Mouse (Mus musculus): ENCODE measurements around the gene Stap2. TPM values are rescaled to one million over a fixed set of nuclear protein-coding genes. Genes with fewer than 3 reads are reported as not detected.
A peak's percentile ranks its signal among the peaks of the same experiment; 100 is the strongest.

Stap2 gene
- polyA plus RNA-seq, 1 experiment from 2014 or later: 15.9 TPM

DNA sequence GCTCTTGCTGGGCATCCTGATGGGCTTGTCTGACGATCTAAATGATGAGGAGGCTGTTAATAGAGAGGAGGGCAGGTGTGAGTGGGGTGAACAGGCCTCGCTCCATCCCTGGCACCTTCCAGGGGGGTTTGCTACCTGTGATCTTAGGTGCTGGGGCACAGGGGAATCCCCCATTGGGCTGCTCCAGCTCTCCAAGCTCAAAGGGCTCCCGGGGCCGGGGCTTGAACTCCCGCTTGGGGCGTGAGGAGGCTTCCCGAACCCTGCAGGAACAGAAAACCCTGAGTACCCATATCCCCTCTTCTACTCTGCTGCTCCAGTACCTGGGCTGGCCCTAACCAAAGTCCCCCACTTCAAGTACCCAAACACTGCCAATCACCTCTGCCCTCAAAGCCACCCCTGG is 12.5 kb upstream of the Stap2 start:
- H3K36me3 ChIP-seq (ENCODE audit: control insufficient read depth, insufficient read depth, low read length): peaks cover 68% of the 10 kb centered on the region

DNA sequence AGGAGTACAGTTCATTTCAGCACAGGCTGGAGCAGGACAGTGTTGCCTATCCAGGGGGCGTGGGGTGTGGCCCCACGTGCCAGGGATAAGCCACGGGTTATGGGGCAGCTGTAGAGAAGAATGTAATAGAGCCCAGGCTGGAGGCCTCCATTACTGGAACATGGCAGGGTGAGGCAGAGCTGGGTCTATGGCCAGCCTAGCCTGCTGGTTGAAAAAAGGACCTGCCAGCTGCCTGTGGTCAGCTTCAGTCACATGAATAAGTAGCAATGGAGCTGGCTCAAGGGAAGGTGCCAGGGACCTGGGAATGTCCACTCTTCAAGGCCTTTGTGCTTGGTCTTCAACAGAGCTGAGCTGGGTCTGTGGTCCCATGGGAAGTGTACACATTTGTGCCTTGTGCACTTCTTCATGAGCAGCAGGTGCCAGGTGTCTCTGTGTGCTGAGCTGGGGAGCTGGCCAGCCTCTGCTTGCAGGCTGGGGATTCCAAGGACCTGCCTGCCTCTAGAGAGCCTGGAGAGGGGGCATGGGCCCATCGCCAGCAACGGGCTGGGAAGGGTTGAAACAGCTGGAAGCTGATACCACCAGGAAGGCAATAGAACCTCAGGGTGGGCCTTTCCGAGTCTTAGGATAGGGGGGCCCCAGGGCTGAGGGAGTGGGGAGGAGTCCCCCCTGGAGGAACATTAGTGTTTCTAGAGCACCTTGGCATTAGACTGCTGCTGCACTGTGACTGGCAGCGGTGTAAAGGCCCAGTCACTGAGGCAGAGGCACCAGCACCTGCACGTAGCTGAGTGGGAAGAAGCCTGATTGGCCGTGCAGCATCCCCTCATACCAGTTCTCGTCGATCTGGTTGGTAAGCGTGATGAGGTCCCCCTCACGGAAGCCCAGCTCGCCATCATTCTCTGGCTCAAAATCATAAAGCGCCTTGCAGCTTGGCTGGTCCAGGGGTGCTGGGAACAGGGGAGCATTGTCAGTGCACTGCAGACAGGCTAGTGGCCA is 11.7 kb upstream of the Stap2 start:
- Histone ChIP-seq H3K36me3 (ENCODE audit: control insufficient read depth, insufficient read depth, low read length) (peaks cover 73% of the 10 kb centered on the region), H3K4me3 (ENCODE audit: control insufficient read depth in 1 of 2, insufficient read depth in 1 of 2, low read depth in 1 of 2, low read length in 2 of 2) (no peak overlapping the region)
- WGBS: 84% methylated on average over 15 of the region's 15 CpGs

More for the DNA sequence above, 12.5 kb upstream of the Stap2 start:
- ATAC-seq (ENCODE audit: insufficient number of reproducible peaks, insufficient read depth, low FRiP score, low read depth): no peak
- Histone ChIP-seq H3K4me2 (ENCODE audit: low read length) (no peak overlapping the region), H3K27me3 (ENCODE audit: control insufficient read depth, insufficient read depth, low read length) (no peaks in the 10 kb centered on the region), H3K4me1 (ENCODE audit: control insufficient read depth in 2 of 2, insufficient read depth in 2 of 2, low read length in 2 of 2) (peaks cover 9 to 10% of the 10 kb centered on the region in 2 experiments), H3K4me3 (ENCODE audit: control insufficient read depth in 1 of 2, insufficient read depth in 1 of 2, low read depth in 1 of 2, low read length in 2 of 2) (no peak overlapping the region), H3K27ac (replicated peaks in 1 of 2; ENCODE audit: control insufficient read depth in 1 of 2, insufficient read depth in 1 of 2, low read depth in 2 of 2, low read length in 2 of 2) (no peak overlapping the region), H3K9ac (ENCODE audit: low read length) (no peak overlapping the region), H3K9me3 (ENCODE audit: control insufficient read depth, low read length) (no peaks in the 10 kb centered on the region)
- 96% methylated on average over 7 of the region's 7 CpGs for WGBS

DNA sequence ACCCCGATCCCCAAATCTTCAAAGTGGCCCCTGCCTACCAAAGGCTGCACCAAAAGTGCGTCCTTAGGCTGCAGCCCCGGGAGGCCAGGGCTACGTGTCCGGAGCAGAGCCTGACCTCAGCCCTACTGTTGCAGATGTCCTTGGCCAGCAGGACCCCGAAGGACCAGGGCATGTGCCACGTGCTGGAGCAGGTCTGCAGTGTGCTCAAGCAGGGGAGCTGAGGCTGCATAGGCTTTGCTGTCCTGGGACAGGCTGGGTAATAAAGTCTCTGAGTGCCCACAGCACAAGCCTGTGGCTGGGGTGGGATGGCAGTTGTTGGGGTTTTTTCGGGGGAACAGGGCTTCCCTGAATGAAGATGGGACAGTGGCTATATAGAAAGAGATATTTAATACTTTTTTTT is 11.0 kb upstream of the Stap2 start:
- Histone ChIP-seq H3K36me3 (ENCODE audit: control insufficient read depth, insufficient read depth, low read length) (peaks cover 80% of the 10 kb centered on the region), H3K4me2 (ENCODE audit: low read length) (no peak overlapping the region), H3K9ac (ENCODE audit: low read length) (no peak overlapping the region), H3K4me1 (ENCODE audit: control insufficient read depth in 2 of 2, insufficient read depth in 2 of 2, low read length in 2 of 2) (peaks cover 5% of the 10 kb centered on the region in 2 experiments; a peak in 2 of 4 replicates), H3K4me3 (ENCODE audit: control insufficient read depth in 1 of 2, insufficient read depth in 1 of 2, low read depth in 1 of 2, low read length in 2 of 2) (no peak overlapping the region), H3K9me3 (ENCODE audit: control insufficient read depth, low read length) (no peaks in the 10 kb centered on the region), H3K27ac (replicated peaks in 1 of 2; ENCODE audit: control insufficient read depth in 1 of 2, insufficient read depth in 1 of 2, low read depth in 2 of 2, low read length in 2 of 2) (no peak overlapping the region), H3K27me3 (ENCODE audit: control insufficient read depth, insufficient read depth, low read length) (no peaks in the 10 kb centered on the region)
- 84% methylated on average over 8 of the region's 8 CpGs for WGBS
- ATAC-seq (ENCODE audit: insufficient number of reproducible peaks, insufficient read depth, low FRiP score, low read depth): no peak

More for the DNA sequence above, 11.7 kb upstream of the Stap2 start:
- no peak for ATAC-seq (ENCODE audit: insufficient number of reproducible peaks, insufficient read depth, low FRiP score, low read depth)
- H3K27me3 ChIP-seq (ENCODE audit: control insufficient read depth, insufficient read depth, low read length): no peaks in the 10 kb centered on the region
- no peaks in the 10 kb centered on the region for H3K9me3 ChIP-seq (ENCODE audit: control insufficient read depth, low read length)
- H3K9ac ChIP-seq (ENCODE audit: low read length): no peak overlapping the region
- H3K4me2 ChIP-seq (ENCODE audit: low read length): no peak overlapping the region
- H3K27ac ChIP-seq (replicated peaks in 1 of 2; ENCODE audit: control insufficient read depth in 1 of 2, insufficient read depth in 1 of 2, low read depth in 2 of 2, low read length in 2 of 2): no peak overlapping the region
- peaks cover 5% of the 10 kb centered on the region in 2 experiments; a peak in 2 of 4 replicates for H3K4me1 ChIP-seq (ENCODE audit: control insufficient read depth in 2 of 2, insufficient read depth in 2 of 2, low read length in 2 of 2)

GRCm38 (mm10) chr17:56015293-56015692 is 9.9 kb upstream of the Stap2 start:
- WGBS: 87% methylated on average over 9 of the region's 9 CpGs

GRCm38 (mm10) chr17:56011441-56011840 is 6.1 kb upstream of the Stap2 start:
- H3K27me3 ChIP-seq (ENCODE audit: control insufficient read depth, insufficient read depth, low read length): no peaks in the 10 kb centered on the region
- no peak overlapping the region for H3K27ac ChIP-seq (replicated peaks in 1 of 2; ENCODE audit: control insufficient read depth in 1 of 2, insufficient read depth in 1 of 2, low read depth in 2 of 2, low read length in 2 of 2)
- peaks cover 47% of the 10 kb centered on the region for H3K36me3 ChIP-seq (ENCODE audit: control insufficient read depth, insufficient read depth, low read length)
- H3K4me3 ChIP-seq (ENCODE audit: control insufficient read depth in 1 of 2, insufficient read depth in 1 of 2, low read depth in 1 of 2, low read length in 2 of 2): no peak overlapping the region
- H3K9ac ChIP-seq (ENCODE audit: low read length): no peak overlapping the region
- no peaks in the 10 kb centered on the region for H3K9me3 ChIP-seq (ENCODE audit: control insufficient read depth, low read length)
- H3K4me2 ChIP-seq (ENCODE audit: low read length): no peak overlapping the region
- 87% methylated on average over 7 of the region's 7 CpGs for WGBS
- peaks cover 13 to 21% of the 10 kb centered on the region in 2 experiments for H3K4me1 ChIP-seq (ENCODE audit: control insufficient read depth in 2 of 2, insufficient read depth in 2 of 2, low read length in 2 of 2)
- no peak for ATAC-seq (ENCODE audit: insufficient number of reproducible peaks, insufficient read depth, low FRiP score, low read depth)

More at GRCm38 (mm10) chr17:56015293-56015692, 9.9 kb upstream of the Stap2 start:
- Histone ChIP-seq H3K9ac (ENCODE audit: low read length) (no peak overlapping the region), H3K9me3 (ENCODE audit: control insufficient read depth, low read length) (no peaks in the 10 kb centered on the region), H3K4me1 (ENCODE audit: control insufficient read depth in 2 of 2, insufficient read depth in 2 of 2, low read length in 2 of 2) (peaks cover 2 to 5% of the 10 kb centered on the region in 2 experiments; a peak in 3 of 4 replicates), H3K4me2 (ENCODE audit: low read length) (no peak overlapping the region), H3K36me3 (ENCODE audit: control insufficient read depth, insufficient read depth, low read length) (peaks cover 84% of the 10 kb centered on the region), H3K27me3 (ENCODE audit: control insufficient read depth, insufficient read depth, low read length) (no peaks in the 10 kb centered on the region), H3K27ac (replicated peaks in 1 of 2; ENCODE audit: control insufficient read depth in 1 of 2, insufficient read depth in 1 of 2, low read depth in 2 of 2, low read length in 2 of 2) (no peak overlapping the region), H3K4me3 (ENCODE audit: control insufficient read depth in 1 of 2, insufficient read depth in 1 of 2, low read depth in 1 of 2, low read length in 2 of 2) (no peak overlapping the region)
- no peak for ATAC-seq (ENCODE audit: insufficient number of reproducible peaks, insufficient read depth, low FRiP score, low read depth)

DNA sequence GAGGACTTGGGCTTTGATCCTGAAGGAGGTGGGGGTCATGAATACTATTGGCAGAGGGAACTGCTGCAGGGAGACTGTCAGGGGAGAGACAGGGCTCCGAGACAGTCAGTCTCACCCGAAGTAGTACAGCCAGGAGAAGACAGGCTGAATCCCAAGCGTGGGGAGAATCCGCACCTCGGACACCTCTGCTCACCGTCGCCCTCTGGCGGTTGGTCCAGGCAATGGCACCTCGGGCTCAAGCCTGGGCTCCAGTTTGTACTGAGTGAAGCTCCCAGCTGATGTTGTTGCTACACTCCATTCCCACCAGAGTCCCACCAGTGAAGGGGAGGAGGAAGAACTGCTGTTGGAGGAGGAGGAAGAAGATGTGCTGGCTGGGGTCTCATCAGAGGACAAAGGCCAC is 5.3 kb upstream of the Stap2 start:
- H3K9me3 ChIP-seq (ENCODE audit: control insufficient read depth, low read length): no peaks in the 10 kb centered on the region
- no peak overlapping the region for H3K27ac ChIP-seq (replicated peaks in 1 of 2; ENCODE audit: control insufficient read depth in 1 of 2, insufficient read depth in 1 of 2, low read depth in 2 of 2, low read length in 2 of 2)
- no peak for ATAC-seq (ENCODE audit: insufficient number of reproducible peaks, insufficient read depth, low FRiP score, low read depth)
- H3K4me1 ChIP-seq (ENCODE audit: control insufficient read depth in 2 of 2, insufficient read depth in 2 of 2, low read length in 2 of 2): peaks cover 13 to 21% of the 10 kb centered on the region in 2 experiments
- 15% methylated on average over 9 of the region's 9 CpGs for WGBS
- no peaks in the 10 kb centered on the region for H3K27me3 ChIP-seq (ENCODE audit: control insufficient read depth, insufficient read depth, low read length)
- H3K36me3 ChIP-seq (ENCODE audit: control insufficient read depth, insufficient read depth, low read length): peaks cover 39% of the 10 kb centered on the region
- peak overlapping the region in 1 of 2 experiments; percentile 69; a peak in 1 of 4 replicates for H3K4me3 ChIP-seq (ENCODE audit: control insufficient read depth in 1 of 2, insufficient read depth in 1 of 2, low read depth in 1 of 2, low read length in 2 of 2)
- no peak overlapping the region; the same call in 1 of the 2 replicates for H3K9ac ChIP-seq (ENCODE audit: low read length)
- peak overlapping the region; percentile 96; the same call in 1 of the 2 replicates for H3K4me2 ChIP-seq (ENCODE audit: low read length)

- H3K4me2 ChIP-seq (ENCODE audit: low read length): peak overlapping the region; percentile 96
- no peaks in the 10 kb centered on the region for H3K27me3 ChIP-seq (ENCODE audit: control insufficient read depth, insufficient read depth, low read length)
- H3K4me1 ChIP-seq (ENCODE audit: control insufficient read depth in 2 of 2, insufficient read depth in 2 of 2, low read length in 2 of 2): peaks cover 14 to 21% of the 10 kb centered on the region in 2 experiments
- peak overlapping the region; percentile 74 for H3K9ac ChIP-seq (ENCODE audit: low read length)
- 68% methylated on average over 14 of the region's 14 CpGs for WGBS
- peak overlapping the region in 1 of 2 experiments; percentile 69; a peak in 1 of 4 replicates for H3K4me3 ChIP-seq (ENCODE audit: control insufficient read depth in 1 of 2, insufficient read depth in 1 of 2, low read depth in 1 of 2, low read length in 2 of 2)
- H3K27ac ChIP-seq (replicated peaks in 1 of 2; ENCODE audit: control insufficient read depth in 1 of 2, insufficient read depth in 1 of 2, low read depth in 2 of 2, low read length in 2 of 2): 0 out of 4 replicates have a peak overlapping the region, but pooled peaks of 1 of the 2 experiments have one; percentile 10
- H3K9me3 ChIP-seq (ENCODE audit: control insufficient read depth, low read length): no peaks in the 10 kb centered on the region
- ATAC-seq (ENCODE audit: insufficient number of reproducible peaks, insufficient read depth, low FRiP score, low read depth): no peak
- peaks cover 35% of the 10 kb centered on the region for H3K36me3 ChIP-seq (ENCODE audit: control insufficient read depth, insufficient read depth, low read length)
Measured at GRCm38 (mm10) chr17:56010255-56010654, 4.9 kb upstream of the Stap2 start.
